Mouse (Mus musculus): Measurements from ENCODE around the gene Ebf4.
"Not testable (repeated sequence)": the region's sequence is repeated elsewhere in the genome, so short reads cannot be mapped to it uniquely, and the experiment has no call there.

Gene Ebf4

GRCm38 (mm10) chr2:130295331-130296133 is 563 bp downstream of the Ebf4 start:
- DNase-seq, result peak; percentile 32 to 44

- peak in 1 of 2 experiments; percentile 14 for DNase-seq
These were observed 1.3 kb downstream of the Ebf4 start for GRCm38 (mm10) chr2:130296134-130296745.

- DNase-seq, result no peak
These were observed 2.6 kb downstream of the Ebf4 start for GRCm38 (mm10) chr2:130297580-130297979.

GRCm38 (mm10) chr2:130303014-130303413 is 8.0 kb downstream of the Ebf4 start:
- DNase-seq, result no peak

GRCm38 (mm10) chr2:130327057-130327456 is 32.1 kb downstream of the Ebf4 start:
- no peak for DNase-seq

GRCm38 (mm10) chr2:130329502-130329901 is 34.5 kb downstream of the Ebf4 start:
- DNase-seq, result no peak

GRCm38 (mm10) chr2:130335112-130335511 is 40.1 kb downstream of the Ebf4 start:
- no peak for DNase-seq

- no peak for DNase-seq
These were observed 45.7 kb downstream of the Ebf4 start for GRCm38 (mm10) chr2:130340464-130341219.

GRCm38 (mm10) chr2:130341220-130341580 is 46.2 kb downstream of the Ebf4 start:
- no peak for DNase-seq

- no peak for DNase-seq
These were observed 55.4 kb downstream of the Ebf4 start for GRCm38 (mm10) chr2:130350376-130350775.

- no peak for DNase-seq
These were observed 56.9 kb downstream of the Ebf4 start for GRCm38 (mm10) chr2:130351758-130352339.

GRCm38 (mm10) chr2:130353411-130353810 is 58.4 kb downstream of the Ebf4 start:
- no peak for DNase-seq

GRCm38 (mm10) chr2:130353889-130354288 is 58.9 kb downstream of the Ebf4 start:
- no peak for DNase-seq

GRCm38 (mm10) chr2:130357551-130357950 is 62.6 kb downstream of the Ebf4 start:
- DNase-seq, result no peak

- DNase-seq, result no peak
These were observed 63.9 kb downstream of the Ebf4 start for GRCm38 (mm10) chr2:130358852-130359251.

GRCm38 (mm10) chr2:130362511-130363026 is 67.6 kb downstream of the Ebf4 start:
- peak in 1 of 2 experiments; percentile 31 for DNase-seq

GRCm38 (mm10) chr2:130365211-130366094 is 70.5 kb downstream of the Ebf4 start:
- no peak for DNase-seq

- peak; percentile 29 to 41 for DNase-seq
These were observed 72.4 kb downstream of the Ebf4 start for GRCm38 (mm10) chr2:130367386-130367785.

GRCm38 (mm10) chr2:130373026-130373425 is 78.1 kb downstream of the Ebf4 start:
- DNase-seq, result not testable (repeated sequence)

GRCm38 (mm10) chr2:130374951-130375350 is 80.0 kb downstream of the Ebf4 start:
- DNase-seq, result peak; percentile 38 to 46

- no peak for DNase-seq
These were observed 88.2 kb downstream of the Ebf4 start for GRCm38 (mm10) chr2:130383205-130383604.

- no peak for DNase-seq
These were observed 88.9 kb downstream of the Ebf4 start for GRCm38 (mm10) chr2:130383895-130384294.
